Mouse (Mus musculus) NIH3T3 (cell line): Measurements from ENCODE around the gene Asns.

Source experiments
- DNase-seq: peaks from one replicate; pipeline ENCODE4 v3.0.0-alpha.2; 2012; ENCODE audit warnings: low read depth

The Asns gene

GRCm38 (mm10) chr6:7692884-7693585, at the start of gene Asns:
TSS of gene Asns (minus strand) at chr6:7693254.
- DNase-seq, result peak; percentile 90

- peak; percentile 13 for DNase-seq
These were observed 48.7 kb upstream of the Asns start for GRCm38 (mm10) chr6:7741721-7742120.

GRCm38 (mm10) chr6:7737842-7738241, 44.8 kb upstream of the Asns start:
- DNase-seq, result no peak

GRCm38 (mm10) chr6:7732754-7733708, 40.0 kb upstream of the Asns start:
- DNase-seq, result peak; percentile 96

GRCm38 (mm10) chr6:7732097-7732496, 39.0 kb upstream of the Asns start:
- DNase-seq, result no peak

GRCm38 (mm10) chr6:7729128-7729527, 36.1 kb upstream of the Asns start:
- no peak for DNase-seq

- DNase-seq, result no peak
These were observed 35.2 kb upstream of the Asns start for GRCm38 (mm10) chr6:7728241-7728640.

- no peak for DNase-seq
These were observed 23.2 kb upstream of the Asns start for GRCm38 (mm10) chr6:7716236-7716635.

GRCm38 (mm10) chr6:7714230-7714629, 21.2 kb upstream of the Asns start:
- DNase-seq, result no peak

GRCm38 (mm10) chr6:7711837-7712330, 18.8 kb upstream of the Asns start:
- DNase-seq, result no peak

- no peak for DNase-seq
These were observed 15.2 kb upstream of the Asns start for GRCm38 (mm10) chr6:7708246-7708645.

- no peak for DNase-seq
These were observed 13.7 kb upstream of the Asns start for GRCm38 (mm10) chr6:7706796-7707195.

- DNase-seq, result no peak
These were observed 5.1 kb upstream of the Asns start for GRCm38 (mm10) chr6:7697999-7698699.

GRCm38 (mm10) chr6:7697077-7697643, 4.1 kb upstream of the Asns start:
- DNase-seq, result no peak

GRCm38 (mm10) chr6:7696641-7697040, 3.6 kb upstream of the Asns start:
- no peak for DNase-seq

GRCm38 (mm10) chr6:7695901-7696300, 2.8 kb upstream of the Asns start:
- DNase-seq, result no peak

GRCm38 (mm10) chr6:7693666-7694065, 612 bp upstream of the Asns start:
- no peak for DNase-seq

- peak; percentile 63 for DNase-seq
These were observed 603 bp downstream of the Asns start for GRCm38 (mm10) chr6:7692451-7692850.

GRCm38 (mm10) chr6:7692037-7692436, 1.0 kb downstream of the Asns start:
- peak; percentile 65 for DNase-seq

- no peak for DNase-seq
These were observed 2.6 kb downstream of the Asns start for GRCm38 (mm10) chr6:7690456-7690855.

GRCm38 (mm10) chr6:7689180-7689579, 3.9 kb downstream of the Asns start:
- DNase-seq, result no peak

GRCm38 (mm10) chr6:7686047-7686446, 7.0 kb downstream of the Asns start:
- no peak for DNase-seq
